Mouse (Mus musculus): Measurements from ENCODE around the gene Gm266. TPM values are rescaled to one million over a fixed set of nuclear protein-coding genes. Genes with fewer than 3 reads are reported as not detected.
"Not testable (repeated sequence)": the region's sequence is repeated elsewhere in the genome, so short reads cannot be mapped to it uniquely, and the experiment has no call there.

Gm266 gene
- polyA plus RNA-seq, 1 experiment from 2014 or later: 7.1 TPM

GRCm38 (mm10) chr12:111514874-111515649, 29.4 kb upstream of the Gm266 start:
- no peak overlapping the region for H3K27ac ChIP-seq
- WGBS: 85% methylated on average over 7 of the region's 7 CpGs
- DNase-seq (ENCODE audit: extremely low spot score, low spot score): no peak
- H3K9me3 ChIP-seq: no peaks in the 10 kb centered on the region
- no peak overlapping the region for H3K4me3 ChIP-seq
- H3K4me1 ChIP-seq: no peaks in the 10 kb centered on the region
- no peaks in the 10 kb centered on the region for H3K36me3 ChIP-seq (replicated peaks)
- H3K27me3 ChIP-seq (ENCODE audit: poor library complexity, severe bottlenecking): no peaks in the 10 kb centered on the region

- Histone ChIP-seq H3K36me3 (replicated peaks) (no peaks in the 10 kb centered on the region), H3K9me3 (no peaks in the 10 kb centered on the region), H3K4me3 (no peak overlapping the region), H3K4me1 (no peaks in the 10 kb centered on the region), H3K27ac (no peak overlapping the region), H3K27me3 (ENCODE audit: poor library complexity, severe bottlenecking) (no peaks in the 10 kb centered on the region)
- no peak for DNase-seq (ENCODE audit: extremely low spot score, low spot score)
- 83% methylated on average over 7 of the region's 7 CpGs for WGBS
Measured at GRCm38 (mm10) chr12:111514231-111514792, 28.7 kb upstream of the Gm266 start.

- H3K4me3 ChIP-seq: no peak overlapping the region
- no peaks in the 10 kb centered on the region for H3K27me3 ChIP-seq (ENCODE audit: poor library complexity, severe bottlenecking)
- H3K36me3 ChIP-seq (replicated peaks): no peaks in the 10 kb centered on the region
- no peaks in the 10 kb centered on the region for H3K4me1 ChIP-seq
- no peak overlapping the region for H3K27ac ChIP-seq
- DNase-seq (ENCODE audit: extremely low spot score, low spot score): no peak
- 77% methylated on average over 5 of the region's 5 CpGs for WGBS
- H3K9me3 ChIP-seq: no peaks in the 10 kb centered on the region
Measured at GRCm38 (mm10) chr12:111513673-111514072, 28.1 kb upstream of the Gm266 start.

GRCm38 (mm10) chr12:111512572-111513063, 27.0 kb upstream of the Gm266 start:
- no peak overlapping the region for H3K27ac ChIP-seq
- H3K27me3 ChIP-seq (ENCODE audit: poor library complexity, severe bottlenecking): no peaks in the 10 kb centered on the region
- no peak overlapping the region for H3K4me3 ChIP-seq
- H3K9me3 ChIP-seq: no peaks in the 10 kb centered on the region
- WGBS: 90% methylated on average over 12 of the region's 12 CpGs
- H3K36me3 ChIP-seq (replicated peaks): no peaks in the 10 kb centered on the region
- DNase-seq (ENCODE audit: extremely low spot score, low spot score): no peak
- no peaks in the 10 kb centered on the region for H3K4me1 ChIP-seq

GRCm38 (mm10) chr12:111508438-111508837, 22.8 kb upstream of the Gm266 start:
- WGBS: 90% methylated on average over 3 of the region's 3 CpGs
- not testable (repeated sequence) for H3K9me3 ChIP-seq; H3K36me3 ChIP-seq (replicated peaks); DNase-seq (ENCODE audit: extremely low spot score, low spot score); H3K27me3 ChIP-seq (ENCODE audit: poor library complexity, severe bottlenecking); H3K27ac ChIP-seq; H3K4me3 ChIP-seq
- H3K4me1 ChIP-seq: peaks cover 13% of the 10 kb centered on the region

- Histone ChIP-seq H3K36me3 (replicated peaks) (no peaks in the 10 kb centered on the region), H3K9me3 (no peaks in the 10 kb centered on the region), H3K4me3 (no peak overlapping the region), H3K27ac (no peak overlapping the region), H3K4me1 (peaks cover 13% of the 10 kb centered on the region), H3K27me3 (ENCODE audit: poor library complexity, severe bottlenecking) (peaks cover 8% of the 10 kb centered on the region)
- no peak for DNase-seq (ENCODE audit: extremely low spot score, low spot score)
- 90% methylated on average over 10 of the region's 10 CpGs for WGBS
Measured at GRCm38 (mm10) chr12:111507962-111508361, 22.3 kb upstream of the Gm266 start.

GRCm38 (mm10) chr12:111507001-111507400, 21.4 kb upstream of the Gm266 start:
- H3K4me3 ChIP-seq: no peak overlapping the region
- WGBS: 61% methylated on average over 5 of the region's 5 CpGs
- no peaks in the 10 kb centered on the region for H3K36me3 ChIP-seq (replicated peaks)
- DNase-seq (ENCODE audit: extremely low spot score, low spot score): no peak
- H3K4me1 ChIP-seq: peaks cover 13% of the 10 kb centered on the region
- H3K9me3 ChIP-seq: 0 out of 2 replicates have a peak, but pooled peaks cover 4% of the 10 kb centered on the region
- H3K27ac ChIP-seq: no peak overlapping the region
- H3K27me3 ChIP-seq (ENCODE audit: poor library complexity, severe bottlenecking): peaks cover 8% of the 10 kb centered on the region

- WGBS: 2% methylated on average over 12 of the region's 12 CpGs
- Histone ChIP-seq H3K27ac (0 out of 2 replicates have a peak overlapping the region, but pooled peaks have one; percentile 27), H3K9me3 (0 out of 2 replicates have a peak, but pooled peaks cover 4% of the 10 kb centered on the region), H3K4me1 (peaks cover 30% of the 10 kb centered on the region), H3K27me3 (ENCODE audit: poor library complexity, severe bottlenecking) (peaks cover 8% of the 10 kb centered on the region), H3K36me3 (replicated peaks) (no peaks in the 10 kb centered on the region), H3K4me3 (peak overlapping the region; percentile 36)
- DNase-seq (ENCODE audit: extremely low spot score, low spot score): peak; percentile 86
Measured at GRCm38 (mm10) chr12:111504904-111505303, 19.3 kb upstream of the Gm266 start.

- H3K4me1 ChIP-seq: peaks cover 40% of the 10 kb centered on the region
- H3K27ac ChIP-seq: no peak overlapping the region
- no peak overlapping the region for H3K4me3 ChIP-seq
- WGBS: 82% methylated on average over 5 of the region's 5 CpGs
- H3K36me3 ChIP-seq (replicated peaks): no peaks in the 10 kb centered on the region
- 0 out of 2 replicates have a peak, but pooled peaks cover 4% of the 10 kb centered on the region for H3K9me3 ChIP-seq
- H3K27me3 ChIP-seq (ENCODE audit: poor library complexity, severe bottlenecking): peaks cover 8% of the 10 kb centered on the region
- no peak for DNase-seq (ENCODE audit: extremely low spot score, low spot score)
Measured at GRCm38 (mm10) chr12:111503571-111503970, 17.9 kb upstream of the Gm266 start.

- Histone ChIP-seq H3K4me1 (peaks cover 40% of the 10 kb centered on the region), H3K27ac (no peak overlapping the region), H3K4me3 (no peak overlapping the region), H3K9me3 (0 out of 2 replicates have a peak, but pooled peaks cover 4% of the 10 kb centered on the region), H3K27me3 (ENCODE audit: poor library complexity, severe bottlenecking) (peaks cover 8% of the 10 kb centered on the region), H3K36me3 (replicated peaks) (no peaks in the 10 kb centered on the region)
- 86% methylated on average over 12 of the region's 12 CpGs for WGBS
- no peak for DNase-seq (ENCODE audit: extremely low spot score, low spot score)
Measured at GRCm38 (mm10) chr12:111503063-111503567, 17.5 kb upstream of the Gm266 start.

- H3K9me3 ChIP-seq: 0 out of 2 replicates have a peak, but pooled peaks cover 4% of the 10 kb centered on the region
- peaks cover 40% of the 10 kb centered on the region for H3K4me1 ChIP-seq
- H3K27ac ChIP-seq: peak overlapping the region; percentile 86
- peak; percentile 71 for DNase-seq (ENCODE audit: extremely low spot score, low spot score)
- no peaks in the 10 kb centered on the region for H3K36me3 ChIP-seq (replicated peaks)
- H3K27me3 ChIP-seq (ENCODE audit: poor library complexity, severe bottlenecking): peaks cover 8% of the 10 kb centered on the region
- H3K4me3 ChIP-seq: peak overlapping the region; percentile 35
- WGBS: 18% methylated on average over 5 of the region's 5 CpGs
Measured at GRCm38 (mm10) chr12:111500725-111501124, 15.1 kb upstream of the Gm266 start.

GRCm38 (mm10) chr12:111499617-111500016, 14.0 kb upstream of the Gm266 start:
- DNase-seq (ENCODE audit: extremely low spot score, low spot score): no peak
- no peak overlapping the region for H3K4me3 ChIP-seq
- peaks cover 36% of the 10 kb centered on the region for H3K4me1 ChIP-seq
- peak overlapping the region; percentile 86; the same call in 1 of the 2 replicates for H3K27ac ChIP-seq
- H3K27me3 ChIP-seq (ENCODE audit: poor library complexity, severe bottlenecking): peaks cover 8% of the 10 kb centered on the region
- 0 out of 2 replicates have a peak, but pooled peaks cover 4% of the 10 kb centered on the region for H3K9me3 ChIP-seq
- 59% methylated on average over 5 of the region's 5 CpGs for WGBS
- no peaks in the 10 kb centered on the region for H3K36me3 ChIP-seq (replicated peaks)

- no peaks in the 10 kb centered on the region for H3K9me3 ChIP-seq
- no peak overlapping the region for H3K27ac ChIP-seq
- DNase-seq (ENCODE audit: extremely low spot score, low spot score): no peak
- H3K4me3 ChIP-seq: no peak overlapping the region
- no peaks in the 10 kb centered on the region for H3K27me3 ChIP-seq (ENCODE audit: poor library complexity, severe bottlenecking)
- peaks cover 27% of the 10 kb centered on the region for H3K4me1 ChIP-seq
- WGBS: 48% methylated on average over 2 of the region's 2 CpGs
- no peaks in the 10 kb centered on the region for H3K36me3 ChIP-seq (replicated peaks)
Measured at GRCm38 (mm10) chr12:111497076-111497475, 11.5 kb upstream of the Gm266 start.
